Mouse (Mus musculus): ENCODE results near the gene Sorbs1.

Gene Sorbs1

GRCm38 (mm10) chr19:40345684-40346083, 167.9 kb downstream of the Sorbs1 start:
- no peak for DNase-seq (ENCODE audit: low spot score)

- DNase-seq (ENCODE audit: low spot score) = peak; percentile 45
These were observed 170.6 kb downstream of the Sorbs1 start for GRCm38 (mm10) chr19:40343018-40343417.

- DNase-seq (ENCODE audit: low spot score) = no peak
These were observed 172.4 kb downstream of the Sorbs1 start for GRCm38 (mm10) chr19:40341141-40341540.

GRCm38 (mm10) chr19:40336694-40337093, 176.9 kb downstream of the Sorbs1 start:
- DNase-seq (ENCODE audit: low spot score) = no peak

GRCm38 (mm10) chr19:40333905-40334304, 179.7 kb downstream of the Sorbs1 start:
- no peak for DNase-seq (ENCODE audit: low spot score)

- DNase-seq (ENCODE audit: low spot score) = no peak
These were observed 180.5 kb downstream of the Sorbs1 start for GRCm38 (mm10) chr19:40333081-40333480.

GRCm38 (mm10) chr19:40332303-40332702, 181.3 kb downstream of the Sorbs1 start:
- no peak for DNase-seq (ENCODE audit: low spot score)

GRCm38 (mm10) chr19:40331846-40332245, 181.7 kb downstream of the Sorbs1 start:
- no peak for DNase-seq (ENCODE audit: low spot score)

- no peak for DNase-seq (ENCODE audit: low spot score)
These were observed 187.5 kb downstream of the Sorbs1 start for GRCm38 (mm10) chr19:40326126-40326525.

GRCm38 (mm10) chr19:40325381-40325780, 188.2 kb downstream of the Sorbs1 start:
- DNase-seq (ENCODE audit: low spot score) = no peak

- no peak for DNase-seq (ENCODE audit: low spot score)
These were observed 191.4 kb downstream of the Sorbs1 start for GRCm38 (mm10) chr19:40322226-40322625.

GRCm38 (mm10) chr19:40319199-40319598, 194.4 kb downstream of the Sorbs1 start:
- no peak for DNase-seq (ENCODE audit: low spot score)

GRCm38 (mm10) chr19:40318511-40318910, 195.1 kb downstream of the Sorbs1 start:
- no peak for DNase-seq (ENCODE audit: low spot score)

GRCm38 (mm10) chr19:40317001-40317400, 196.6 kb downstream of the Sorbs1 start:
- no peak for DNase-seq (ENCODE audit: low spot score)

GRCm38 (mm10) chr19:40314252-40314651, 199.3 kb downstream of the Sorbs1 start:
- DNase-seq (ENCODE audit: low spot score) = no peak

- DNase-seq (ENCODE audit: low spot score) = no peak
These were observed 201.9 kb downstream of the Sorbs1 start for GRCm38 (mm10) chr19:40311631-40312030.

- DNase-seq (ENCODE audit: low spot score) = no peak
These were observed 203.0 kb downstream of the Sorbs1 start for GRCm38 (mm10) chr19:40310410-40311130.

- no peak for DNase-seq (ENCODE audit: low spot score)
These were observed 203.7 kb downstream of the Sorbs1 start for GRCm38 (mm10) chr19:40309911-40310310.

- no peak for DNase-seq (ENCODE audit: low spot score)
These were observed 206.0 kb downstream of the Sorbs1 start for GRCm38 (mm10) chr19:40307550-40307949.

GRCm38 (mm10) chr19:40306631-40307030, 206.9 kb downstream of the Sorbs1 start:
- no peak for DNase-seq (ENCODE audit: low spot score)

GRCm38 (mm10) chr19:40305456-40305855, 208.1 kb downstream of the Sorbs1 start:
- no peak for DNase-seq (ENCODE audit: low spot score)

GRCm38 (mm10) chr19:40302916-40303315, 210.7 kb downstream of the Sorbs1 start:
- no peak for DNase-seq (ENCODE audit: low spot score)

- no peak for DNase-seq (ENCODE audit: low spot score)
These were observed 211.1 kb downstream of the Sorbs1 start for GRCm38 (mm10) chr19:40302477-40302876.
